Mouse (Mus musculus) T-cell, adult 2 months (primary cell): ENCODE measurements around the gene Adamtsl5.

Experiments
- DNase-seq: peaks from one replicate; pipeline ENCODE4 v3.0.0; 2022; ENCODE audit warnings: low spot score

Adamtsl5 gene

DNA sequence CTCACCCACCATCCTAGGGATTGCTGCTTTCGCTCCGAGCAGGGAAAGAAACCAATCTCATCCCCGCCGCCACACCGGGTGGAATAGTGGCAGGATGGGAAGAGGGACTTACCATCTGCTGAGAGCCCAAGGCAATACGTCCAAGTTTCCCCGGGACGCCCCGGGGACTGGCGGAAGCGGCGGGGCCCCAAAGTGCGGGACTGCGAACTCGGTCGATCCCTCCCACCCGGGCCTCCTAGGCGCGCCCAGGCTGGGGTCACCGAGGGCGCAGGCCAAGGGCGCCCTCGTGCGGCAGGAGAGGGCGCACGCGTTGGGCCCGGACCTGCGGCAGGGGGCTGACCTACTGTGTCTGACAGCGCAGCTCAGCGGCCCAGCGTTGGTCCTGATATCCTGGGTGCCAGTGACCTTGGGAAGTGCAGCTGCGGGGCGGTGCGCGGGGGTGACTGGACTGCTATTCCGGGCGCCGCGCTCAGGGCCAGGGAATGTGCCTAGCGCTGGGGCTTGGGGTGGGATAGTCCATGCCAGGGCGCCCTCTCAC is at the start of gene Adamtsl5:
Gene Adamtsl5, minus strand, starts transcription at position 169 of the 538 bp plus-strand sequence.
- peak; percentile 75 for DNase-seq

DNA sequence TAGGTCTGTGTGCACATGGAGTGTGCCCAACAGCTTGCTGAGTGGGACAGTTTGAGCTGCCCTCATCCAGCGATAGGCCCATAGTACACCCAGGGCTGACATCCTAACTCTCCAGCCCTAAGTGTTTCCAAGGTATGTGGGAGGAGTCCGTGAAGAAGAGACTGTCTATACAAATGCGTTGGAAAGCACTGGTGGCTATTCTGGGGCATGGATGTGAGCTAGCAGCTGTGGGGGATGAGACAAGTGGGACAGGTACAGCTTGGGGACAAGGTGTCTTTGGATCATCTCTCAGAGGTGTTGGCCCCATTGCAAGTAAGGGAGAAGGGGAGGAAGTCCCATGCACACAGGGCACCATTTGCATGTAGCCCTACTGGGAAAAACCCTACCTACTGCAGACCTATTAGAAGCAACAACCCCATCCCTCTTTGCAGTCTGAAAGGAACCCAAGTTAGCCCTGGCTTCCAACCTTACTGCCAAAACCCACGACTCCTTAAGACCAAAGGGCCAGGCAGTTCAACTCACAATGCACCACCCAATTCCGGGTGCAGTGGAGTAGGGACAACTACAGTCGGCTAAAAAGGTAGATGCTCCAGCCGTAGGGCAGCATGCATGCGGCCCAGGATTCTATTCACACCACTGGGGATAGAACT is 49.4 kb upstream of the Adamtsl5 start:
- no peak for DNase-seq

DNA sequence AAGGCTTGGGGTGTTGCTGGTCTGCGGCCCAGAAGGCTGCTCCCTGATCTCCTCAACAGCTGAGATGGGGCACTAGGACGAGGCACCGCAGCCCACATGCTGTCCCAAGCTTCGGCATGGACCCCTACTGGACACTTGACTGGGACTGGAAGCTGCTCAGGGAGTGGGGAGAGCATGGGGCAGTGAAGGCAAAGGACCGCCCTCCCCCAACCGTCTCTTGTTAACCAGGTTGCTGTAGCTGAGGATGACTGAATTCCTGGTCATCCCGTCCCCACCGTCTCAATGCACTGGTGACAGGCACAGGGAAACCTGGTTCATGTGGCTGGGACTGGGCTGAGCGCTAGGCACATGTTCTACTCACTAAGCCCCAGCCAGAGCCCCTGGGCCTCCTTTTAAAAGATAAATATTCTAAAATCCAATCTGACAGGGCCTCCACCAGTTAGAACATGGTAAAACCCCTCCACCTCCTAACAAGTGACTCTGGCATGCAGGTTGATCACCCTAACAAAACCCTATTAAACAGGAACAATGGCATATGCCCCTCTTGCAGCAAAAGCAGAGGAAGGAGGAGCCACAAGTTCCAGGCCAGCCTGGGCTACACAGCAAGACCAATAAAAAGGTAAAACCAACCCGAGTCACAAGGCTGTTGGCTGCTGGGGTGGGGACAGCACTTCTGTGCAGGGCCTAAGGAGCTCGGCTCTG is 48.8 kb upstream of the Adamtsl5 start:
- DNase-seq = no peak

DNA sequence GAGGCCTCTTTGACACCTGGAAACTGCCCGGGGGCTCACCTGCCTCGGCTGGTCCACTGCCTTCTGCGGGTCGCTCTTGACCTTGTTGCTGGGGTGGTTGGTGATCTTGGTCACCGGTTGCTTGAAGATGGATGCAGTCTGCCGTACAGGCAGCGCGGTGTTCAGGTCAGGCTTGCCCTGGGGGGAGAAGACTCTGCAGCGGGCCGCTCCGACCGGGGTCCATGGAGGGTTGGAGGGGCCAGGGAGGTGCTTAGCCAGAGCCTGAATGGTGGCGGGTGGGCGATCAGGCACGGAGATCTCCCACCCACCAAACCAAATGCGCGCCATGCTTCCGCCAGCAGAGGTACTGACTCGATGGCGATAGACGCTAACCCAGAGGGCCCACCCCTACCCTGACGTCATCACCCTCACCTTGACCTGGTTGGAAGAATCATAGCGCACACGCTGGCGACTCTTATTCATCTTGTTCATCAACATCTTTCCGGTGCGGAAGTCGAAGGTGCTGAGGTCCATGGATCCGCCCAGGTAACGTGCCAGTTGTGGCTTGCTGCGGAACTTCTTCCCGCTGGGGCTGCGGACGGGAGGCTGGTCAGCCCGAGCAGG is 46.9 kb upstream of the Adamtsl5 start:
- DNase-seq = no peak

DNA sequence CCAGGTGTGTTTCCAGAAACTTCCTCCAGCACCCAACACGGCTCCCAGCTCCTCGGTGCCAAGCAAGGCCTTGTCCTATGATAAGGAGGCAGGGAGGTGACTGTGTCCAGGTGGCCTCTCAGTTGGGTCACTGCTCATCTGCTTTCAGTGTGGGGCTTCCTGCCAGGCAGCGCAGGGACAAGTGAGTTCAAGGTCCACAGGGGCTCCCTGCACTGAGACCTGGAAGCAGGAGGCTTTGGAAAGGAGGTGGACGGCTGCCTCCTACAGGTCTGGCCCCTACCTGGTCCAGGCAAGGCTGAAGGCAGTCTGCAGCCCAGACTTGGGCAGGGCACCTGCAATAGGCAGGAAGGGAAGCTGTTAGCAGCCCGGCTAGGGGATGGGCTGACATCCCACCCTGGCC is 44.5 kb upstream of the Adamtsl5 start:
- DNase-seq = no peak

DNA sequence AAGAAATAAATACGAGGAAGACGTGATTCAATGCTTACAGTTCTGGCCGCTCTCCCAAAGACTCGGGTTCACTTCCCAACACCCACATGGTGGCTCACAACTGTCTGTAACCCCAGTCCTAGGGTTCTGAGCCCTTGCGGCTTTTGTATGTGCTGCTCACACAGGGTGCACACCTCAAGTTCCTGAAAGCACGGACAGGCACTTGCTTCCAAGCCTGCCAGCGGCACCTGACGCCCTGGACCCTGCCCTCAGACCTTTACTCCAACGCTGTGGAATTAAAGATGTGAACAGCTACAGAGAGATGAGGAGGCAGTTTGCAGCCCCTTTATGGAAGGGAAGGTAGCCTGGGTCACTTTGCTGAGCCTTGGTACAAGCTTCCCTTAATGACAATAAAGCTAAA is 42.5 kb upstream of the Adamtsl5 start:
- DNase-seq = no peak

DNA sequence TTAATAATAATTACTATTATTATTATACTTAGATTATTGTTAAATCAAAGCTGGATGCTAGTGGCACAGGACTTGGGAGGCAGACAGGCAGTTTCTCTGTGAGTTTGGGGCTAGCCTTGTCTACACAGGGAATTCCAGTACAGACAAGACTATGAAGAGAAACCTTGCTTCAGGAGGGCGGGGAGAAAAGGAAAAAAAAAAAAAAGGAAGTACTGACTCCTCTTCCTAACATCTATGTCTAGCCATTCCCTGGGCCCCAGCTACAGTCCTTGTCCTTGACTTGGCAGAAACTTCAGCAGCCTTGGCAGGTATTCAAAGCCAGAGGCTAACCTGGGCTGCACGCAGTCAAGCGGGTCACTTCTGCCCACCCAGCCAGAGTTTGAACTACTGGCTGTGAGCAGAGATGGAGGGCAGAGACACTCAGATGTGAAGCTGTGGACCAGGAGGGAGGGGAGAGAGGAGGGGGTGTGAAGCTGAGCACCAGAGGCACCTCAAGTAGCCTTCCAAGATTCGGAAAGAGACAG is 41.0 kb upstream of the Adamtsl5 start:
- no peak for DNase-seq

DNA sequence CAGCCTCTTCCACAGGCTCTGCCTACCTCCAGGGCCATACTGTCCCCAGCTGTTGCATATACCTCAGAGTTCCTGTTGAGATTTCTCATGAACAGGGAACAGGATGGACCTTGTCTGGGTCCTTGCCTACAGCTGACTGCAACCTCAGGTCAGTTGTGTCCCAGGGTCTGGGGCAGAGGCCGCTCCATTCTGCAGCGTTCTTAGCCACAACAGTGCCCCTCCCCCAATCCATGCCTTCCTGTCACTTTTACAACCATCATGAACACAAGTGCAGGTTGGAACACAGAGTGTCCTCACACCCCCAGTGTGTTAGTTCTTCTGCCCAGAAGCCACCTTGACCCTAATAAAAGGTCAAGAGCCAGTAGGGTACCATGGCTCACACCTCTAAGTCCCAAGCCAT is 40.5 kb upstream of the Adamtsl5 start:
- no peak for DNase-seq

DNA sequence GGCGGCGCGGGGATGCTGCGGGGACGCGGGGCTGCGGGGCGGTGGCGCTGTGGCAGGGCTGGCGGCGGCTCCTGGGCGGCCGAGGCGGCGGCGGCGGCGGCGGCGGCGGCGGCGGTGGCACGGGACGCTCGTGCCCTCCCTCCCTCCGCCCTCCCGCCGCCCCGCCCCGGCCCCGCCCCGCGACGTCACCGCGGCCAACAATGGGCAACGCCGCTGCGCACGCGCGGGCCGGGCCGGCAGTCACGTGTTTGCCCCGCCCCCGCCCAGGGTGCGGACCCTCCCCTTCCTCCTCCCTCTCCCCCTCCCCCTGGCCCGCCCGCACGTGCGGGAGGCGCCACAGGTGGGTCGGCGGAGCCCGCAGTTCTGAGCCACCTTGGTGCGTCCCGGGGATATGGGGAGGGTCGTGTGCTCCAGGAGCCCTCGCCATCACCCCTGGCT is 39.3 kb upstream of the Adamtsl5 start, which contains the start of gene Mex3d:
Gene Mex3d, minus strand, starts transcription at position 138 of the 438 bp plus-strand sequence.
- DNase-seq = peak; percentile 80

DNA sequence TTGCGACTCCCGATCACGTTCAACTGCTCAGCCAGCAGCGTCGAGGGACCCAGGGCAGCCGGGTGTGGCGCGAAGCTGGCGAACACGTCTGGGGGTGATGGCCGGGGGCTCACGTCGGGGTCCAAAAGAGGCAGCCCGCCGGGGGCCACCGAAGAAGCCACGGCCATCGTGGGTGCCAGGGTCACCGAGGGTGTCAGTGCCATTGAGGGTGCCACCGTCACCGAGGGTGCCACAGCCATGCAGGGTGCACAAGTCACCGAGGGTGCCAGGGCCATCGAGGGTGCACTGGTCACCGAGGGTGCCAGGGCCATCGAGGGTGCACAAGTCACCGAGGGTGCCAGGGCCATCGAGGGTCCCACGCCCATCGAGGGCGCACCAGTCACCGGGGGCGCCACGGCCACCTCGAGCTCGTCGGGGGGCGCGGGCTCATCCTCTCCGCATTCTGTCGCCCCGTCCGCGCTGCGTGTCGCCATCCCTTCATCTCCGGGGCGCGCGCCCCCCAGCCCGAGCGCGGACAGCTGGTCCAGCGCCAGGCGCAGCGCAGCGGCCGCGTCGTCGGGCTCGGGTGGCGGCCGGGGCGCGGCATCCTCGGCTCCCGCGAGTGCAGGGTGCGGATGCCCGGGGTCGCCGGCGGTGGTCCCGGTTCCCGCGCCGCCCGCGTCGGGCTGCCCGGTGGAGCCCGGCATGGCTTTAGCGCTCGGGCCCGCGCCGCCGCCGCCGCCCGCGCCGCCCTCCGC is 38.7 kb upstream of the Adamtsl5 start:
- DNase-seq = no peak

DNA sequence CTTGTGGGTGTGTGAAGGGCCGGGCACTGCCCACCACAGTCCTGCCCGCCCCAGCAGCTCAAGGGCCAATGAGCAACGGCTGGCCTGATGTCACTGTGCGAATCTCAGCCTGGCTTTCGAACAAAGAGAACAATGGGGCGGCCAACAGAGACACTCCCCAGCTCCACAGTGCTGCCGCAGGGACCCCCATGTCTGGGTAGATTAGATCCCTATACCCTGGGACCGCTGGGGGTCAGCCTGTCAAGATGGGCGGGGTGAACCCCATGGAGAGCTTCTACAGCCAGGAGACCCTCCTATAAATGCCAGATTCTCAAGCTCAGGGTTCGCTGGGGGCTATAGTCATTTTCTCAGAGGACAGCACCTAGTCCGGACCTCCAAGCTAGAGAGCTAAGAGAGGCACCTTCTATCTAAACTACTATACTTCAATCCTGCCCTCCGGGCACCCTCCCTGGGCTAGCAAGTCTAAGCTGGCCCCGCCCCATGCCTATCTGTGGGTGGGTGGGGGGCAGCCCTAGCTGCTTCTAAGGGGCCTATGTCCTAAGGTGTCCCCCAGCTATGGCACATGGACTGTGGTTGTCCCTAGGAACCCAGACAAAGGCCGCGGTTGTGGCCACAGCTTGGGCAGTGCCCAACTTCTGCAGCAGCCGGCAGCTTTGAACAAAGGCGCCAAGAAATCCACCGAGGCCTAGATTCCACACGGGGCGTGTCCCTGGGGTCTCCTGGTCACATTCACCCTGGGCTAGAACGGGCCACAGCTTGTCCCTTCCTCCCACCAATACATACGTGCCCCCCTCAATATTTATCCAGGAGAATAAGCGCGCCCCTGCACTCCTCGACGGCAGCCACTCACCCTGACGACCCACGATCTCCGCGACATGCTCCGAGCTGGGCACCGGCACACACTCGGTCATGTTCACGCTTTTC is 37.9 kb upstream of the Adamtsl5 start:
- no peak for DNase-seq

DNA sequence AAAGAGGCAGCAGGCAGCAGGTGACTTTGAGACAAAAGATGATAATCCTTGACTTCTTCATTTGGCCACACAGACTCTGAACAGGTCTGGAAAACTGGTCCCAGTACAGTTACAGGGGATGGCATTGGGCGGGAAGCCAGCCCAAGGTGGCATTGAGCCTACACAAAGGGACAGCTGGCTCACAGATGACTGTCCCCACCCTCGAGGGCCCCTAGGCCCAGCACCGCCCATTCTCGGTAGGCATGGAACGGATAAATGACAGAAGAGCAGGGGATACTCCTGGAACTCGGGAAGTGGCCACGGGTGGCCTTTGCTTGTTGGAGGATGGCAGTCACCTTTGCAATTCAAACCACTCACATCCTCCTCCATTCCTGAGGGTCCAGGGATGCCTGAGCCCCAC is 37.1 kb upstream of the Adamtsl5 start:
- DNase-seq = no peak

DNA sequence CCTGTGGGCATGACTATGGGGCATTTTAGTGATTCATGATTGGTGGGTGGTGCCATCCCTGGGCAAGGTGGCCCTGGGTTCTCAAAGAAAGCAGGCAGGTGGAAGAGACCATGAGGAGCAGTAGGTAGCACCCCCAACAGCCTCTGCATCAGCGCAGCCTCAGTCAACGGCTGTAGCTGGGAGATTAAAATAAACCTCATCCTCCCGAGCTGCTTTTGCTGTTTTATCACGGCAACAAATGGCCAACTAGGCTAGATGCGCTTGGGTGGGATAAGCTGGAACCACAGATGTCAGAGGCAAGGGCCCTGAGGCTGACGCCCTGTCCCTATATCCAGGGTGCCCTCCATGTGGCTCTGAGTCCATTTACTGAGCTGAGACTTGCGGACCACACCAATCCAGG is 36.5 kb upstream of the Adamtsl5 start:
- no peak for DNase-seq

DNA sequence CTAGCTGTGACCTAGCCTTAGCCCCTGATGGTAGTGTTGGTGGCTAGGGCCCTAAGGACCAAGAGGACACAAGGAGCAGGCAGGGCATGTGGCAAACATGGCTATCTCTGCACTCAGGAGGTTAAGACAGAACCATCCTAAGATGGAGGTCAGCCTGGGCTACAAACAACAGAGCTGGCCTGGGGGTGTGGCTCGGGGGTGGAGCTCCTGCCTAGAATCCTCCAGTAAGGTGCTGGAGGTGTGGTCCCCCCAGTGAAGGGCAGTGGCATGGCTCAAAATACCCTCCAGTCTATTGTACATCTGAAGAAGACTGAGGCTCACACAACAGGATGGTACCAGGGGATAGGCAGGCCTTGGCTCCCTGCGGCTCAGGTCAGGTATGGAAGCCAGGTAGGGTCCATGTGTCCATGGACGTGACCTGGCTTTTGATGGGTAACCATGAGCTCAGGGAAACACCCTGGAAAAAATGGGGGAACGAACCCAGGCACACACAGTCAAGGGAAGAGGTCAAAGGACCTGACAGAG is 36.0 kb upstream of the Adamtsl5 start:
- DNase-seq = no peak

DNA sequence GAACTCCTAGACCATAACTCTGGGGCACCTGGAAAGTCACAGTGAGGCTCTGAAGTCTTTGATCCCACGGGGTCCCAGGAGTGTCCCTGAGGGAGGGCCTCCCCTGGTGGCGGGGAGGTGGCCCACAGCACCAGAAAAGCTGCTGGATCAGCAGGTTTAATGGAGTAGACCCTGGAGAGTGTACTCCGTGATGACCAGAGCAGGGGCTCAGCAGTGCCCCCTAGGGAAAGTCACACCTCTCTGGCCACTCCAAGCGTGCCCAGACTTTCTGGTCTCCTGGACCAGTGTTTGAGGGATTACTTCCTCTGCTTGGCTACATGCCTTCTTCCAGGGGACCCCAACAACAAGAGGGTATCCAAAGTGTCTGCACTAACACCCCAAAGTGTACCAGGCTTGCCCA is 35.2 kb upstream of the Adamtsl5 start:
- no peak for DNase-seq

DNA sequence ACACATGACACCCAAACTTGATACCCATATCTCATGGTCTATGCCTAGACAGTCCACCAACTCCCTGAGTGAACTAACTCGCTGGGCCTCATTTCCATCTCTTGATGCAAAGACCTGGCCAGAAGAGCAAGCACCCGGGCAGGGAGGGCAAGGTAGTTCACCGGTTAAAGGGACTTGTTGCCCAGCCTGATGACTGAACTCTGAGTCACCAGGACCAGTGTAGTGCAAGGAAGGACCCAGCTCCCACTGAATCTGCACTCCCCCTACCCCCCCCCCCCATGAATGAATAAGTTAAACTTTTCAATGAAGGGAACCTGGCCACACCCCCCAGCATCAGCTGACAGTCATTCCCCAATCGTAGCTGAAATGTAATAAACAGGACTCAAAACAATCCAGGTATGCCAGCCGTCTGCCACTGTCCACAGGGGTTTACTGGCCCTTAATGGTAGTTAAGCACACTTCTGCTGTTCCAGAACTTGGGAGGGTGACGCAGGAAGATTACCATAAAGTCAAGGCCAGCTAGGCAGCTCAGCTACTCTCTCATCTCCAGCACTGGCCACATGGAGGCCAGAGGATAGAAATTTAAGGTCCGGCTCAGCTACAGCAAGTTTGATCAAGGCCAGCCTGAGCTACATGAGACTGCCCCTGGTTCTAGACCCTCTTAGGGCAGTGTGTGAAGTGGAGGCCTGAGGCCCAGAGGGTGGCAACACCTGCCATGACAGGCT is 34.6 kb upstream of the Adamtsl5 start:
- no peak for DNase-seq

DNA sequence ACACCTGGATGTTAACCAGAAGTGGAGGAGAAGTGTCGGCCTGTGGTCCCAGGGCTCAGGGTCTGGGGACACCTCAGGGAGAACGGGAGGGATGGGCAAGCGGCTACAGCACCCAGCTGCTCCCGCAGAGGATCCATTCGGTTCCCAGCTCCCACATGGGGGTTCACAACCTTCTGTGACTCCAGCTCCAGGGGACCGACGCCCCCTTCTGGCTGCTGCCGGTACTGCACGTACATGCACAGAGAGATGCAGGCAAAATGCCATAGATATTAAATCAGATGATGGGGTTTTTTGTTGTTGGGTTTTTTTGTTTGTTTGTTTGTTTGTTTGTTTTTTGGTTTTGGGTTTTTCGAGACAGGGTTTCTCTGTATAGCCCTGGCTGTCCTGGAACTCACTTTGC is 29.5 kb upstream of the Adamtsl5 start:
- DNase-seq = peak; percentile 39

DNA sequence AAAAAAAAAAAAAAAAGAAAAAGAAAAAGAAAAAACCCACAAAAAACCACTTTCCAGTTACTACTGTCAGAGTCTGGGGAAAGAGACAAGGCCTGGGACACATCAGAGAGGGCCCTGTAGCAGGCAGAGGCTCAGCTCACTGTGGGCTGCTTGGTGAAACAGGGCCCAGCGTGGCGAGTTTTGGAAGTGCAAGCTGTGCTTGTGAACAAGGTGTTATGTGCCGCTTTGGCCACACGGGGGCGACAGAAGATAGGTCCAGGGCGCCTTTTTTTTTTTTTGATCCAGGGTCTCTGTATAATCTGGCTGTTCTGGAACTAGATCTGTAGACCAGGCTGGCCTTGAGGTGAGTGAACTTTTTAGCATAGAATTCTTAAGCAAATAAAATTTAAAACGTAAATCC is 27.9 kb upstream of the Adamtsl5 start:
- peak; percentile 89 for DNase-seq

DNA sequence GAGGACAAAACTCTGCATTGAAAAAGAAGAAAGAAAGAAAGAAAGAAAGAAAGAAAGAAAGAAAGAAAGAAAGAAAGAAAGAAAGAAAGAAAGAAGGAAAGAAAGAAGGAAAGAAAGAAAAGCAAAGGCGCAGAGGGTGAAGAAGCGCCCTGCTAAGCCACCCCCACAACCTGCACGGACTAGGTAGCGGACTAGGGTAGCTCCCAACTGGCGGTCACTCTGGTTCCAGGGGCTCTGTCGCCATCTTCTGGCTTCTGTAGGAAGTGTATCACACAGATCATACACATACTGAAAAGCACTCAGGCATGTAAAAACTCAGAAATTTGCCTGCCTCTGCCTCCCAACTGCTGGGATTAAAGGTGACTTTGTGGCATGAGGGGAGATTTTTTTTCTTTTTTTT is 25.9 kb upstream of the Adamtsl5 start:
- DNase-seq = peak; percentile 77

DNA sequence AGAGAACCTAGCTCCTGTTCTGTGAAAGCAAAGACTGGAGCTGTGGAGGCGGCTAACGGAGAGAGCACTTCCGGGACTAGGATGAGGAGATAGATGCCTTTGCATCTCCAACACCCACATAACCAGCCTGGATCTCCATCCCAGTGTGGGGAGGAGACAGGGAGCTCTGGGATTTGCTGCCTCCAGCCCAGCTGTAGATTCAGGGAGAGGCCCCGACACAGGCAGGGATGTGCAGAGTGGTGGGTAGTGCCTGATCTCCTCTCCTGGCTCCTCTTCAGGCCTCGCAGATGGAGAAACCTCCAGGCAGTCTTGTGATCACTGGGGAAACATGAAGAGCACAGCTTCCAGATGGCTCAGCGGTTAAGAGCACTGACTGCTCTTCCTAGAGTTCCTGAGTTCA is 24.5 kb upstream of the Adamtsl5 start:
- no peak for DNase-seq
